Mouse (Mus musculus) adrenal gland, postnatal 14 days (tissue): ENCODE measurements around the gene Arhgef25. TPM values are rescaled to one million over a fixed set of nuclear protein-coding genes. Genes with fewer than 3 reads are reported as not detected.
A peak's percentile ranks its signal among the peaks of the same experiment; 100 is the strongest.

Experiments used
- DNase-seq: peaks from one replicate; pipeline ENCODE4 v3.0.0; 2021; ENCODE audit warnings: mixed read lengths
- total RNA-seq: library from RNA; stranded (reverse); gene quantifications from 2 replicates; pipeline ENCODE4 v1.2.3, GENCODE M21; 2021

Arhgef25 gene
- total RNA-seq, 1 experiment from 2014 or later: 22.3 TPM

DNA sequence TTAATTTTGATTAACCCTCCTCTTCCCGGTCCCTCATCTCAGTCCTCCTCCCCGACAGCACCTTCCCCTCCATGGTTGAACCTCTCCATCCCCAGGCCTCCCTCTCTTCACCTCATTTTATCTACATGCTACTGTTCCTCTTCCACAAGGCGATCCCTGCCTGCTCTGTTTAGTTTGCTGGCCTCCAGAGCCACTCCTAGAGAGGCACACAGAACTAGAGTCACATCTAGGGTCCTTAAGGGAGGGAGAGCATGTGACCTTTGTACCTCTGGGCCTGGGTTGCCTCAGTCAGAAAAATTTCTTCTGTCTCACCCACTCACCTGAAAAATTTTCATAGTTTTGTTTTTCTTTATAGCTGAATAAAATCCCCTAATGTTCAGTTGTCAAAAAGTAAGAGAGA lies 52.0 kb downstream of the Arhgef25 start:
- DNase-seq: no peak

GRCm38 (mm10) chr10:127136510-127136909 lies 53.4 kb downstream of the Arhgef25 start:
- DNase-seq: no peak

GRCm38 (mm10) chr10:127135118-127135836 lies 54.6 kb downstream of the Arhgef25 start:
- DNase-seq: no peak

DNA sequence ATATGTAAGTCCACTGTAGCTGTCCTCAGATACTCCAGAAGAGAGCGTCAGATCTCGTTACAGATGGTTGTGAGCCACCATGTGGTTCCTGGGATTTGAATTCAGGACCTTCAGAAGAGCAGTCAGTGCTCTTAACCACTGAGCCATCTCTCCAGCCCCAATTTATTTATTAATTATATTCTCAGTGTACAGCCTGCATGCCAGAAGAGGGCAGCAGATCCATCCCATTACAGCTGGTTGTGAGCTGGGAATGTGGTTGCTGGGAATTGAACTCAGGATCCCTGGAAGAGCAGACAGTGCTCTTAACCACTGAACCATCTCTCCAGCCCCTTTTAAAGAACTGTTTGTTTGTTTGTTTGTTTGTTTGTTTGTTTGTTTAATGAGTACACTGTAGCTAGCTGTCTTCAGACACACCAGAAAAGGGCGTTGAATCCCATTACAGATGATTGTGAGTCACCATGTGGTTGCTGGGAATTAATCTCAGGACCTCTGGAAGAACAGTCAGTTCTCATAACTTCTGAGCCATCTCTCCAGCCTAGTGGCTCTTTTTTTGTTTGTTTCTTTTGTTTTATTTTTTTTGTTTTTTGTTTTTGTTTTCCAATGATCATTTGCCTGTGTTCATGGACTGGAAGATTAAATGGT lies 55.4 kb downstream of the Arhgef25 start:
- peak; percentile 21 for DNase-seq

Other genes with a start within 250 kb of the Arhgef25 start
- 115 and 144 TPM in 2 replicates for gene Ctdsp2, start 211.4 kb downstream of the Arhgef25 start, total RNA-seq
- 0.74 and 2.5 TPM in 2 replicates for gene Avil, start 189.4 kb downstream of the Arhgef25 start, total RNA-seq
- gene Tsfm, start 159.2 kb downstream of the Arhgef25 start, total RNA-seq: 57.6 and 58.7 TPM in 2 replicates
- gene Mettl1, start 148.7 kb downstream of the Arhgef25 start, total RNA-seq: 12.4 and 18.1 TPM in 2 replicates
- 0.15 and 0.23 TPM in 2 replicates for gene Eef1akmt3, start 148.6 kb downstream of the Arhgef25 start, total RNA-seq
- gene Cyp27b1, start 141.8 kb downstream of the Arhgef25 start, total RNA-seq: 0.26 and 0.41 TPM in 2 replicates
- gene March9, start 129.9 kb downstream of the Arhgef25 start, total RNA-seq: 6.2 and 8.0 TPM in 2 replicates
- 242 and 253 TPM in 2 replicates for gene Cdk4, start 126.5 kb downstream of the Arhgef25 start, total RNA-seq
- gene Tspan31, start 119.8 kb downstream of the Arhgef25 start, total RNA-seq: 76.3 and 96.5 TPM in 2 replicates
- gene Agap2, start 114.8 kb downstream of the Arhgef25 start, total RNA-seq: 6.9 and 14.3 TPM in 2 replicates
- gene Os9, start 69.0 kb downstream of the Arhgef25 start, total RNA-seq: 97.9 and 108 TPM in 2 replicates
- gene B4galnt1, start 24.9 kb downstream of the Arhgef25 start, total RNA-seq: 14.6 and 24.7 TPM in 2 replicates
- 10.4 and 10.8 TPM in 2 replicates for gene Slc26a10, start 9.4 kb downstream of the Arhgef25 start, total RNA-seq
- 60.7 and 66.5 TPM in 2 replicates for gene Dtx3, start 5.6 kb upstream of the Arhgef25 start, total RNA-seq
- 28.5 and 29.2 TPM in 2 replicates for gene Pip4k2c, start 21.5 kb upstream of the Arhgef25 start, total RNA-seq
- 7.6 and 11.5 TPM in 2 replicates for gene Kif5a, start 73.3 kb upstream of the Arhgef25 start, total RNA-seq
- gene Dctn2, start 76.3 kb upstream of the Arhgef25 start, total RNA-seq: 142 and 153 TPM in 2 replicates
- 47.9 and 54.0 TPM in 2 replicates for gene Mbd6, start 98.9 kb upstream of the Arhgef25 start, total RNA-seq
- 81.9 and 98.4 TPM in 2 replicates for gene Mars, start 121.7 kb upstream of the Arhgef25 start, total RNA-seq
- gene Arhgap9, start 131.9 kb upstream of the Arhgef25 start, total RNA-seq: 2.1 and 15.2 TPM in 2 replicates
- 3.9 and 4.7 TPM in 2 replicates for gene Gli1, start 151.9 kb upstream of the Arhgef25 start, total RNA-seq
- 0.82 TPM in 1 of 2 replicates, not detected in the other for gene Inhbe, start 164.3 kb upstream of the Arhgef25 start, total RNA-seq
- 0.79 and 14.4 TPM in 2 replicates for gene Inhbc, start 180.3 kb upstream of the Arhgef25 start, total RNA-seq
- 113 TPM in 2 replicates for gene R3hdm2, start 190.2 kb upstream of the Arhgef25 start, total RNA-seq